Mouse (Mus musculus): Measurements from ENCODE around the gene Elovl3.
A peak's percentile ranks its signal among the peaks of the same experiment; 100 is the strongest.
"Not testable (repeated sequence)": the region's sequence is repeated elsewhere in the genome, so short reads cannot be mapped to it uniquely, and the experiment has no call there.

The Elovl3 gene

DNA sequence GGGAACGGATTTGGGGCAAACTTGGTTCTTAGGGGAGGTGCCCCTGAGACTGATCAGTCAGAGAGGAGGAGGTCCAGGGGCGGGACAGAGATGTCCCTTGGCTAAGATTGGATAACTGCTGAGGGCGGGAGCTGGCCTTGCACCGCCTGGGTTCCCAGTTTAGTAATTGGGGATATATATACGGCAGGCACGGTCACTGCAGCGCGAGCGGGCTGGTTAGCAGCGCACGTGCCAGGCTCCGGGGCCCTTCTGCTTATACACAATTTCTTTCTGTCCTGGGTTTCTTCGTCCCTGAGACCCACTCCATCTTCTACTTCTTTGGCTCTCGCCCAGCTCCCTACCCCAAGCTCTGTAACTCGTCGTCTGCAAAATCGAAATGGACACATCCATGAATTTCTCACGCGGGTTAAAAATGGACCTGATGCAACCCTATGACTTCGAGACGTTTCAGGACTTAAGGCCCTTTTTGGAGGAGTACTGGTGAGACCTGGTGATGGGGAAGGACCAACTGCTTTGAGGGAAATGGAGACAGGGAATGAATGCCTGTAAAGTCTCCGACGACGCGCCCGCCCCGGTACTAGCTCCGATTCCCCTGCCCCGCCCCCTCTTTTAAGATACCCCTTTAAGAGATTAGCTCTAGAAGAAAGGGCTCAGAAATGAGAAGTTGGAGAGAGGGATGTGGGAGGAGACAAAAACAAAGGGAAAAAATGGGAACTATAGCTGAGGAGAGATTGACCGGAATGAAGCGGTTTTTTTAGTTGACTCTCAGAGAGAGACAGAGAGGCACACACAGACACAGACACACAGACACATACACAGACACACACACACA is at the start of gene Elovl3:
Gene Elovl3 (plus strand): TSS at position 204 of the 832 bp plus-strand sequence.
- peak; percentile 38 to 63 for DNase-seq

DNA sequence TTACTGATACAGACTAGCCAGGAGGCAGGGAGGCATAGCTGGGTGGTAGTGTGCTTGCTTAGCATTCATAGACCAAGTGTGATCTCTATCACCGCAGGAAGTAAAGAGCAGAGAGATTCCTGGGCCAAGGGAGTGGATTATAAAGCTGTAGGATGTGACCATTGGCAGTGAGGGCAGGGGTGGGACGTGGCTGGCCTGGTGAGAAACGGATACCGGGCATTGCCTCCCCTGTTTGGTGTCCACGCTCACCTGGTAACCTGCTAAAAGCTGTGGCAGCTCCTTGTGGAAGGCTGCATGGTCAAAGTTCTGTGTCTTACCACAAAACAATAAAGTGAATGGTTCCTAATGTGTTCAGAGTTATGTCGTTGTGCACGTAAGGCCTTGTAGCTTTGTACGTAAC is 46.5 kb upstream of the Elovl3 start:
- no peak for DNase-seq

DNA sequence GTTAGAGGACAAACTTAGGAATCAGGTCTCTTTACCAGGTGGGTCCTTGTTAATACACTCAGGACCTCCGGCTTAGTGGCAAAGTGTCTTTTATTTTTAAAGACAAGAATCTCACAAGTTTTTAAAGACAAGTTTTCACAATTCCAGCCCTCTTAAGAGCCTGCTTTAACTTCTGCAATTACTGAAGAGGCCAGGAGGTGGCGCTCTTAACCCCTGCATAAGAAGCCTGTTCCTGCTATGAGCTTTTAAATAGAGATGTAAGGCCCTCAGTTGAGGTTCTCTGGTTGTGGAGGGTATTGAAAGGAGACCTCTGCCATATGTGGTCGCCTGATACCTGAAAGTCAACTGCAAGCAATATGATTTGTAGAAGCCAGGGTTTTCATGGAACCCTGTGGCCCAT is 45.4 kb upstream of the Elovl3 start:
- peak in 1 of 2 experiments; percentile 69 for DNase-seq

DNA sequence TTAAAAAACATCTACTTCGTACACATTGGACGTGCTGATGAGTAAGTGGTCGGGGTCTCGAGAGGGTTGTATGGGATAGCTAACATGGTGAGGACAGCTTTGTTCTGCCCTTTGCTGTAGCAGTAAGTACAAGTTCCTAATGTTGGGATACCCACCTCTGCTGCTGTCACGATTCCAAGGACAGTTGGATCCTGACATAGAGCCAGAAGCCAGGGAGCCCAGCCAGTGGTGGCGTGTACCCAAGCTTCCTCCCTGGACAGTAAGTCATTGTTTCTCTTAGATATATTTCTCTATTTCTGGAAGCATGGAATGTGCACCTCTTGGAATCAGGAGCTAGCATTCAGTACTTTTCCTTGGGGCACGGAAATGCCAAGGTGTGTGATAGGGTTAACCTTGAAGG is 43.8 kb upstream of the Elovl3 start:
- DNase-seq: peak in 1 of 2 experiments; percentile 13

DNA sequence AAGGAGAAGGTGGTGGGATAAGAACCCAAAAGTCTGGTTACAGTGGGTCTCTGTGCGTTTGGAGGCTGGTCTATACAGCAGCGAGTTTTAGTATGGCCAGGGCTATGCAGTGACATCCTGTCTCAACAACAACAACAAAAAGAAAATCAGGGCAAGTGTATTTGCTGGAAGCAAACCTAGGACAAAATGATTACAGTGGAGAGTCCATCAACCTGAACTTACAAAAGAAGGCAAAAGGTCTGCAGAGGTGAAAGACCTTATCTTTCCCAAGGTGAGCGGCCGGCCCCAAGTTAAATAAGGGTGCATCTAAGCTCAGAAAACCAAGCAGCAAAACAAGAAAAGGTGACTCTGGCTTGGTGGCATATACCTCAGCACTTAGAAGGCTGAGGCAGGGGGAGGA is 40.1 kb upstream of the Elovl3 start:
- no peak for DNase-seq

DNA sequence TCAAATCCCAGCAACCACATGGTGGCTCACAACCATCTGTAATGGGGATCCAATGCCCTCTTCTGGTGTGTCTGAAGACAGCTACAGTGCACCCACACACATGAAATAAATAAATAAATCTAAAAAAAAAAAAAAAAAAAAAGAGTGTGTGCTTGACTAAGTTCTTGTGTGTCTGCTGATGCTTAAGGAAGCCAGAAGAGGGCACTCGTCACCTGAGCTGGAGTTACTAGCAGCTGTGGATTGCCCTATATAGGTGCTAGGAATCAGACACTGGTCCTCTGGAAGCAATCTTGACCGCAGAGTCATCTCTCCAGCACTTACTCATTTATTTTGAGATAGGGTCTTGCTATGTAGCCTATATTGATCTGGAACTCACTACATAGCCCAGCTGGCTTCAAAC is 37.6 kb upstream of the Elovl3 start:
- DNase-seq: no peak

DNA sequence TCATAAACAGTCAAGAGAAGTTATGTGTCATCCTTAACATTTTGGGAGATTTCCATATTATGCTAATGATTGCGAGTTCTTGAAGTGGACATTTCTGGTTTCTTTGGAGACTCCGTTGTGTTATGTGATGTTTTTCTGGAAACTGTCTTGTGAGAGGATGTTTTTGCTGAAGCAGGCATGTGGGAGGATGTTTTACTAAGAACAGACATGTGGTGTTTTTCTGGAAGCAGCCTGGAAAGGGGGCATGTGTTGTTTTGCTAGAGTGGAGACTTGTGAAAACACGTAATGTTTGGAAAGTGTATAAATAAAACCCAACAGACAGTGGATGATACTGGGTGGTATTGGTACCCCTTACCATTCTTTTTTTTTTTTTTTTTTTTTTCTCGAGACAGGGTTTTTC is 36.4 kb upstream of the Elovl3 start:
- no peak for DNase-seq

DNA sequence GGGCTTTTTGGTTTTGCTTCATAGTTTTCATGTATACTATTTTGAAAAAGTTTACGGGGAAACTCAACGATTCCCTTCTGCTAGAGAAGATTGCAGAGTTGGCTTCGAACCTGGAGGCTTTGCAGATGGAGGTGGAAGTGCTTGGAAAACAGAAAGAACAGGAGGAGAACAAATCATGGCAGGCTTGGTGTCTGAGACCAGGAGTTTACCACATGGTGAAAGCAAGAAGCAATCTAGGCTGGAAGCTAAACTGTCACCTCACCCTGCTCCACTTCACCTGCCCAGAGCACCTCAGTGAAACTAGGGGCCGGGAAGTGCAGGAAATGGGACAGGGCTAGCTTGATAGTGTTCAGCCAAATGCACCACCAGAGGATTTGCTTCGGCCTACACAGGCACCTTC is 35.3 kb upstream of the Elovl3 start:
- DNase-seq: no peak

DNA sequence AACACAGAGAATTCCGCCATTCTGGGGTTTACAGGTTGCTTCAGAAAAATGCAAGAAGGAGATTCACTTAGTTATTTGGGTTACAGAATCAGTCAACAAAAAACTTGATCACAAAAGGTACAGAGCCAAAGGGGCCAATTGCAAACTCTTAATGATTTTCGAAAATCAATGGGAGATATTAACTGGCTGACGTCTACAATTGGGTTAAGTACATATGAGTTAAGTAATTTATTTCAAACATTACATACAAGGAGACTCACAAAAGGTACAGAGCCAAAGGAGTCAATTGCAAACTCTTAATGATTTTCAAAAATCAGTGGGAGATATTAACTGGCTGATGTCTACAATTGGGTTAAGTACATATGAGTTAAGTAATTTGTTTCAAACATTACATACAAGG is 32.1 kb upstream of the Elovl3 start:
- DNase-seq: no peak

DNA sequence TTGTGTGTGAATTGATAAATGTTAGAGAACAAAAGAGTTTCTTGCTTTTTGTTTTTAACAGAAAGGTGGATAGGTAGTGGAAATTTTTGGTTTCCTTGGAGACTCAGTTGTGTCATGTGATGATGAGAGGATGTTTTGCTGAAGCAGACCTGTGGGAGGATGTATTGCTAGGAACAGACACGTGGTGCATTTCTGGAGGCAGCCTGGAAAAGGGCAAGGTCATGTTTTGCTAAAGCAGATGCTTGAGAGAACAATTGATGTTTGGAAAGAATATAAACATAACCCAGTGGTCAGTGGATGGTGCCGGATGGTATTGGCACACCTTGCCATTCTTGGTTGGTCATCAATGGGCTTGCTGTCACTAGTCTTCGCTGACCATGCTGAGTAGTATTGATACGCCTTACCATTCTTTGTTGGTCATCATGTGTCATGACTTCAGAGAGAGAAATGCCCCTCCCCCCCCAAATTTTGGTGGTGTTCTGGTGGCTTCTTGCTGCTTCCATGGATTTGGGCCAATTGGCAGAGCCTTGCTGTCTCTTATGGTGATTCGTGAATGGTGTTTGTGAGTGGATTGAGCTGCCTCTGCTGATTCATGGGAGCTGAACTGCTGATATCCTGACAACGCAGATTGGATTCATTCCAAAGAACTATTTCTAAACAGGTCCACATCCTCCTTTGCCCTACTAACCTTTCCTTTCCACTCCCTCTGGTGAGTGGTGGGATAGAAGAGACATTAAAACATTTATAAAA is 28.1 kb upstream of the Elovl3 start:
- DNase-seq: no peak

DNA sequence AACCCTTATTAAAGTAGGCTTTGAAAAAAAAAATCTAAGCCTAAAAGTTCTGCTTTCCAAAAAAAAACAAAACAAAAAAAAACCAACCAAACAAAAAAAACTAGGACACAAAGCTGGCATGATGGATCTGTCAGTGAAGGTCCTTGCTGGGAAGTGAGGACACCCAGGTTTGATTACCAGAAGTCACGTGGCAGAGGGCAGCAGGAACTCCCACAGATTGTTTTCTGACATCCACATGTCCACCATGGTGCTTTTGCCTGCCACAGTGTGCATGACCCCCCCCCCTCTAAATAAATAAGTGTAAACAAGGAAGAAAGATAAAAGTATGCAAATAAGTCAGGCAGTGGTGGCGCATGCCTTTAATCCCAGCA is 27.5 kb upstream of the Elovl3 start:
- DNase-seq: no peak

DNA sequence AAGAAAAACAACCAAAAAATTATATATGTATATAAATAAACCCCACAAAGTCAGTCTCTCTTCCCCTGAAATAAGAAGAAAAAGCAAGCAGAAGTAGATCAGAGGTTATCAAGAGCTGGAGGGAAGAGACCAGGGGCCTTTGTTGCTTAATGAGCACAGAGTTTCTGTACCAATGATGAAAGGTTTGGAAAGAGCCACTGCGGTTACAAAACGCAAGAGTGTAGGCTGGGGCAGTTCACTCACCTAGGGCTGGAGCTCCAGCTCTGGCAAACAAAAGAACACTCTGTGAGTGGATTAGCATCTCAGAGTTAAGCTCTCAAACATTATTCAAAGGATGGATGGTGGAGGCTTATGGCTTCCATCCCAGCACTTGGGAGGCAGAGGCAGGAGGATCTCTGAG is 21.5 kb upstream of the Elovl3 start:
- DNase-seq: no peak

DNA sequence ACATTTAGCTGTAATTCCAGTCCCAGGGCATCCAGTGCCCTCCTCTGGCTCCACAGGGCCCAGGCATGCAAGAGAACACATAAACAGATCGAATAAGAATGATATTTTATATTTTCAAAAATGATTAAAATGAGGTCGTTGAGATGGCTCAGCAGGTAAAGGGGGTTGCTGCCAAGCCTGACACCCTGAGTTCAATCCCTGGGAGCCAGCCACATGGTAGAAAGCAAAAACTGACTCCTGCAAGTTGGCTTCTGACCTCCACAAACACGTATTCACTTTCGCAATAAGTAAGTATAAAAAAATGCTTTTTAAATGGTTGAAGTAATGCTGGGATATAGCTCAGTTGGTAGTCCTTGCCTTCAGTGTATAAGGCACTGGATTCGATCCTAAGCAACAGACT is 20.9 kb upstream of the Elovl3 start:
- no peak for DNase-seq

DNA sequence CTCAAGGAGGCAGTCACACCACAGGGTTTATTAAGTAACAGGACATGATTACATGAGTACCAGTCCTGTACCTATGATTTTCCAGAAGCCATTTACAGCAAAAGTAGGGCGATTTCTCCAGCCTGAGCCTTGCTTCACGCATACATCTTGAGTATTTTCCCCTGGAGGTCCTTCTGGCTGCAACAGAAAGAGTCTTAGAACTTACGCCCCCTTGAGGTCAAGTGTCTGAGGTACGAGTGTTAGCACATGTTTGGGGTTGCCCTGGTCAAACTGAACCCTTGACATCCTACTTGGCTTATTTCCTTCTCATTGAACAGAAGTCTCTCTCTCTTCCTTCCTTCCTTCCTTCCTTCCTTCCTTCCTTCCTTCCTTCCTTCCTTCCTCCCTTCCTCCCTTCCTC is 17.1 kb upstream of the Elovl3 start:
- no peak for DNase-seq

DNA sequence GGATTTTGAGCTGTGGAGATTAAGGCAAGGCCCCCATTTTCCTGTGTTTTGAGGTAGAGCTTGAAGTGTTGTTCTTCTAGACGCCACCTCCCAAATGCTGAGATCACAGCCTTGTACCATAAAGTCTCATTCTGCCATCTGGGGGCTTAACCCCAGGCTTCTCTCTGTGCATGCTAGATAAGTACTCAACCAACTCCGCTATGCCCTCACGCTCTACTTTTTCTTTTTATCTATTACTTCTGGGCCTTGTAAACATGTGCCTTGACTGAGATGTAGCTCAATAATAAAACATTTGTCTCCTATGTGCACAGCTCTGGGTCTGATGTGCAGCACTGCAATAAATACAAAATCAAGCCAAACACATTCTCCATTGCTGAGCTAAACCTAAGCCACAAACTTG is 12.2 kb upstream of the Elovl3 start:
- no peak for DNase-seq

DNA sequence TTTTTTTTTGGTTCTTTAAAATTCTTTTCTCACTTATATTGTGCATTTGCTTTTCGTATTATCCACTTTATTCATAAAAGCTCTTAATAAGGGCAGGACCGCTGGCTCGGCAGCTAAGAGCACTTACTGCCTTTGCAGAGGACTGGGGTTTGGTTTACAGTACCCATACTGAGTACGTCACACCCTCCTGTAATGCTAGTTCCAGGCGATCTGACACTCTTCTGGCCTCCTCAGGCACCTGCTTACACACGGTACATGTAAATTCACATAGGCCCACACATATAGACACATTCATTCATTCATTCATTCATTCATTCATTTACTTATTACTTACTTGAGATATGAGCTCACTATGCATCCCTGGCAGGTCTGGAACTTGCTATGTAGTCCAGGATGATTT is 10.8 kb upstream of the Elovl3 start:
- DNase-seq: no peak

DNA sequence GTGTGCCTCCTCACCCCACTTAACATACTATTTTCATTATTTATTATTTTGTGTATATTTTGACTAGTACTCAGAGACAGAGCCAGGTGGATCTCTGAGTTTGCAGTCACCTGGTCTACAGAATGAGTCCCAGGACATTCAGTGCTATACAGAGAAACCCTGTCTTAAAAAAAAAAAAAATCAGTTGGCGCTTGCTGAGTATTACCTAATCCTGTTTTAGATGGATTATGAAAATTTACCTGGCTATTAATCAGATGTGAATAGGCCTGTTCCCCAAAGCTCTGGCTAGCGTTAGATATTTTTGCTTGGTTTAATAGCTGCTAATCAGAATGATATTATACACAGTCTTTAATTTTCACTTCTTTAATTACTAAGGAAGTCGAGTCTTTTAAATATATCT is 7.8 kb upstream of the Elovl3 start:
- DNase-seq: no peak

DNA sequence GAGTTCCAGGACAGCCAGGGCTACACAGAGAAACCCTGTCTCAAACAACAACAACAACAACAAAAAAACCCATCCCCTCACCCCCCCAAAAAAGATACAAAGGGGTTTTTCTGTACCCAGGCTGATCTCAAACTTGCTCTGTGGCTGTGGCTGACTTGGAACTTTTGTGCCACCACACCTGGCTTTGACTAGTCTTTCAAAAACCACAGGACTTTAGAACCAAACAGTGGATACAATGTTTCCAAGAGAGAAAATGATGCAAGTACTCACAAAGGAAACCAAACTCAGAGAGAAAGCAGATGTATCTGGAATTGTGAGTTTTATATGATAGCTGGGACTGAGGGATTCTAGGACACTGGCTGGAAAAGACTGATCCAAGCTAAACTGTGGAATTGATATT is 7.0 kb upstream of the Elovl3 start:
- DNase-seq: no peak

DNA sequence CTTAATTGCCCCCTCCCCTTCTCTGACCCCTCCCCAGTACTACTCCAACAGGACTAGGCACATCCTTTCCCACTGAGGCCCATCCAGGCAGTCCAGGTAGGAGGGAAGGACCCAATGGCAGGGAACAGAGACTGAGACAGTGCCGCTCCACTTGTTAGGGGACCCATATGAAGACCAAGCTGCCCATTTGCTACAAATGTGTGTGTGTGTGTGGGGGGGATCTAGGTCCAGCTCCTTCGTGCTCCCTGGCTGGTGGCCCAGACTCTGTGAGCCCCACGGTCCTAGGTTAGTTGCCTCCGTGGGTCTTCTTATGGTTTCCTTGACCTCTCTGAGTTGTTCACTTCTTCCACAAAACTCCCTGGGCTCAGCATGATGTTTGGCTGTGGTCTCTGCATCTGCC is 5.4 kb upstream of the Elovl3 start:
- no peak for DNase-seq

DNA sequence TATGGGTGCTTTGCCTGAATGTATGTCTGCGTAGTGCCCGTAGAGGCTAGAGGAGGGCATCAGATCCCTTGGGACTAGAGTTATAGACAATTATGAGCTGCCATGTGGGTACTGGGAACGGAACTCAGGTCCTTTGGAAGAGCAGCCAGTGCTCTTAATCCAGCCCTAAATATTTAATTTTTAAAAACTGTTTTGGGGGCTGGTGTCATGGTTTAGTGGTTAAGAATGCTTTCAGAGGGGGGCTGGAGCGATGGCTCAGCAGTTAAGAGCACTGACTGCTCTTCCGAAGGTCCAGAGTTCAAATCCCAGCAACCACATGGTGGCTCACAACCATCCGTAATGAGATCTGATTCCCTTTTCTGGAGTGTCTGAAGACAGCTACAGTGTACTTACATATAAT is 2.0 kb upstream of the Elovl3 start:
- DNase-seq: not testable (repeated sequence)

DNA sequence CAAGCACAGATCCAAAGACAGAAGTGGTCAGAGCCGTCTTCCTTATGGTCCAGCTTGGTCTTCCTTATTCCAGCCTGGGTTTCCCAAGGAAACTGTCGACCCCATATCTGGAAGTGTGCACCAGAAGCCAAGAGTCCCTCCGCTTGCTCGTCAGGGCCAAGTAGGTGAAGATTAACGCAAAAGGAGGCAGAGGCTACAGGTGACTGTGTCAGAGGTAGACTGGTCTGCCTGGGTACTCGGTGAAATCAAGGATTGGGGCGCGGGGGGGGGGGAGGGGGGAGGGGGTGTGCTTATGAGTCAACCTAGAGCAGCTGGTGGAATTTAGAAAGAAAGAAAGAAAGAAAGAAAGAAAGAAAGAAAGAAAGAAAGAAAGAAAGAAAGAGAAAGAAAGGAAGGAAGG is 414 bp upstream of the Elovl3 start:
- no peak for DNase-seq

DNA sequence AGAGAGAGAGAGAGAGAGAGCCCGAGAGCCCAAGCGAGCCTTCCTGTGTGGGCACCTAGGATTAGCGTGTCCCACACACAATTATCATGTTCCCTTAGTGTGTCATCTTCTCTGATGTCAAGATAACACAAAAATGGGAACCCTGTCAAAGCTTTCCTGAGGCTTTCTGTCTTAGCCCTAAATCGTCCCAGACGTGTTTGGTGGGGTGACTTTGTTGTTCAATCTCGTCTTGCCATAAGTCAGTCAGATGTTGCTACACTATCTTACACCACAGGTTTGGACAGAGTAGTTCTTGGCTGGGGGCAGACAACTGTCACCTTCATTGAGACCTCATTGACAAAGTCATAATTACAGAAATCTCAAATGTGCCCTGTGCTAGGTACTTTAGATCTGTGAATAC is 880 bp downstream of the Elovl3 start:
- DNase-seq: no peak

DNA sequence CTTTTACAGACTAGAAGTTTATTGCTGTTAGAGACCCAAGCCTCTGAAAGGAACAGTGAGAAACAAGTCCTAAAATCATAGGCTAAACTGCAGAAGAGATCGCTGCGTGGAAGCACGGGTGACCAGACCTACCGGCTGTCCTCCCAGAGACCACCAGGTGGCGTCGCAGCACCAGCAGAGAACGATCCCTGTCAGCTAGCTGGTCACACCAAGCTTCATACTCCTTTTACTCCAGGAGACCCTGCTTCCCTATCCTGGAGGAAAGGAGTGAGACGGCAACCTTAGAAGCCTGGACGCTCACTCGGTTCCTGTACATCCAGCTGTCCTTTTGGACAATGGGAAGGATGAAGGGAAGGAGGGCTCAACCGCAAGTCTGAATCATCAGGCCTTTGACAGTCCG is 3.6 kb downstream of the Elovl3 start:
- peak; percentile 90 to 97 for DNase-seq

DNA sequence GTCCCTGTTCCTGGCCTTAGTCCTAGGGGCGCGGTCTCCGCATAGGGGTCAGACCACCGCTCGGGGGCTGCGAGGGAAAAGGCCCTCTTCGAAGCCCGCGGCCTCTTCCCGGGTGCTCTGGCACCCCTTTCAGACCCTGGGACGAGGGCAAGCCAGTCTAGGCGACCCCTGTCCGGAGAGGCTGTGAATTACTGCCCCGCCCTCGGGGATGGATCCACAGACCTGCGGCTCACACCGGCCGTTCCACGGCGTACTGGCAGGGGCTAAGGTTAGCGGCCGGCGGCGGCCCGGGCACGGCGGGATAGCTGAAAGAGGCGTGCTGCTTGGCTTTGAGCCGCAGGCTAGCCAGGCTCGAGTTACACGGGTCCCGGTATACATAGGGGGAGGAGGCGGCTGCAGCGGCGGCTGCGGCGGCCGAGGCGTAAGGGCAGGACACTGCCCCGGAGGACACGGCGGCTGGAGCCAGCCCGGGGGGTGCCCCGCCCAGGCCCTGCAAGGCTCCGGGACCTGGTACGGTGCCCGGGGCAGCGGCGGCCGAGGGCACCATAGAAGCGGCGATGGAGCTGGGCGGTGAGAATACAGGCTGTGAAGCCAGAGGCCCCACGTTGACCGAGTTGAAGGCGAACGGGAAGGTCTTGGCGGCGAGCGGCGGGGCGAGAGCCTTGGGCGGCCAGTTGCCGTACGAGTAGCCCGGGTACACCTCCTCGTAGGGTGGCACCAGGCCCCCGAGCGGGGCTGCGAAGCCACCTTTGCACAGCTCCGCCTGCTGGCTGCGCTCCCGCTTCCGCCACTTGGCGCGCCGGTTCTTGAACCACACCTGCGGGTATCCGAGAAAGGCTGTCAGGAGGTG is 4.3 kb downstream of the Elovl3 start:
- DNase-seq: peak; percentile 72 to 83

Measured in kidney, postnatal 25 days (tissue).